Mouse (Mus musculus): ENCODE data around the gene Exo5. TPM values are rescaled to one million over a fixed set of nuclear protein-coding genes. Genes with fewer than 3 reads are reported as not detected.
A peak's percentile ranks its signal among the peaks of the same experiment; 100 is the strongest.

Exo5 gene
- polyA plus RNA-seq, 1 experiment from 2014 or later = 20.4 TPM

GRCm38 (mm10) chr4:120930736-120931135 lies 5.9 kb upstream of the Exo5 start:
- DNase-seq (ENCODE audit: low spot score) (no peak), ATAC-seq (replicated peaks; ENCODE audit: low FRiP score, low read depth) (no peak)
- 96% methylated on average over 18 of the region's 18 CpGs for WGBS
- Histone ChIP-seq H3K9ac (ENCODE audit: low read depth, low read length) (no peak overlapping the region), H3K9me3 (replicated peaks; ENCODE audit: low read length) (no peaks in the 10 kb centered on the region; the same call in 1 of the 2 replicates), H3K4me2 (ENCODE audit: low read length) (no peak overlapping the region), H3K27ac (no peak overlapping the region), H3K27me3 (ENCODE audit: insufficient read depth, low read length) (no peaks in the 10 kb centered on the region), H3K4me3 (replicated peaks; ENCODE audit: low read depth, low read length) (no peak overlapping the region), H3K4me1 (replicated peaks; ENCODE audit: insufficient read depth, low read length) (no peaks in the 10 kb centered on the region), H3K36me3 (ENCODE audit: insufficient read depth, low read length) (no peaks in the 10 kb centered on the region; the same call in 1 of the 2 replicates)
- TF ChIP-seq CTCF (IDR thresholded peaks at IDR 0.05; ENCODE audit: low read depth) = no peak

DNA sequence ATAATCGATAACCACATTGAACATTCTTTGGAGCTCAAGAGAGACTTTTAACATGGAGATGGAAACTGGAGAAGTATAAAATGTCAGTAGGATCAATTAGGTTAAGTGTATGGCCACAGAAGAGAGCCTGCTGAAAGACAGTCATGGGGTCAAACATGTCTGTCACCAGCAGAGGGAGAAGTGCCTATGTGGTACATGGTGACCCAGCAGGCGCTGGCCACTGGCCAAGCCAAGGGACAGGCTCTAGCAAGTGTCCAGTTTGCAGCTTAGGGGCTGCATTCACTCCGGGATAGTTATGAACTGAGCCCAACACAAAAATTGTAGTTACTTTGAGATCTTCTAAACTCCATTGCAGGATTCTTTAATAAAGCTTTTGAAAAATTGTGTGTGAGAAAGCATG lies 3.9 kb upstream of the Exo5 start:
- TF ChIP-seq CTCF (IDR thresholded peaks at IDR 0.05; ENCODE audit: low read depth) = peak; percentile 22; the same call in 1 of the 2 replicates
- no peak overlapping the region for H3K9ac ChIP-seq (ENCODE audit: low read depth, low read length)
- ATAC-seq (replicated peaks; ENCODE audit: low FRiP score, low read depth) = no peak
- H3K4me2 ChIP-seq (ENCODE audit: low read length) = no peak overlapping the region
- no peaks in the 10 kb centered on the region; the same call in 1 of the 2 replicates for H3K9me3 ChIP-seq (replicated peaks; ENCODE audit: low read length)
- H3K36me3 ChIP-seq (ENCODE audit: insufficient read depth, low read length) = no peaks in the 10 kb centered on the region; the same call in 1 of the 2 replicates
- no peak overlapping the region for H3K4me3 ChIP-seq (replicated peaks; ENCODE audit: low read depth, low read length)
- H3K4me1 ChIP-seq (replicated peaks; ENCODE audit: insufficient read depth, low read length) = no peaks in the 10 kb centered on the region
- WGBS = 78% methylated on average over 3 of the region's 3 CpGs
- no peak overlapping the region for H3K27ac ChIP-seq
- no peak for DNase-seq (ENCODE audit: low spot score)
- H3K27me3 ChIP-seq (ENCODE audit: insufficient read depth, low read length) = no peaks in the 10 kb centered on the region

DNA sequence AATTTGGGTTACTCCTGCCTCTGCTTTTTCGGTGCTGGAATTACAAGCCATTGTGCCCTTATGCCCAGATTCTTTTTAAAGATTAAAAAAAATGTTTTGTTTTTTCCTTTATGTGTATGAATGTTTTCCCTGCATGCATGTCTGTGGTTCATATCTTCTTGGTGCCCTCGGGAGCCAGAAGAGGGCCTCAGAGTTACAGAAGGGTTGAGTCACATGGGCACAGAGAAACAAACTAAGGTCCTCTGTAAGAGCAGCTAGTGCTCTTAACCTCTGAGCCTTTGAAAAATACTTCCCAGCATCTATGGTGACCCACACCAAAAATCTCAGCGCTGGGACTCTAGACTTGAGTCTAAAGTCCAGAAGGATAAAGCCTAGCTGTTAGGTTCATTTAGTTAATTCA lies 569 bp upstream of the Exo5 start:
- H3K9ac ChIP-seq (ENCODE audit: low read depth, low read length) = peak overlapping the region; percentile 78
- H3K27me3 ChIP-seq (ENCODE audit: insufficient read depth, low read length) = no peaks in the 10 kb centered on the region
- H3K4me1 ChIP-seq (replicated peaks; ENCODE audit: insufficient read depth, low read length) = no peaks in the 10 kb centered on the region
- WGBS = 8% methylated on average over 3 of the region's 3 CpGs
- peak overlapping the region; percentile 79 for H3K4me2 ChIP-seq (ENCODE audit: low read length)
- peak overlapping the region; percentile 92 for H3K27ac ChIP-seq
- DNase-seq (ENCODE audit: low spot score) (peak; percentile 64), ATAC-seq (replicated peaks; ENCODE audit: low FRiP score, low read depth) (peak; percentile 18; the same call in 1 of the 2 replicates)
- H3K36me3 ChIP-seq (ENCODE audit: insufficient read depth, low read length) = peaks cover 13% of the 10 kb centered on the region; the same call in 1 of the 2 replicates
- peak overlapping the region; percentile 64 for H3K4me3 ChIP-seq (replicated peaks; ENCODE audit: low read depth, low read length)
- H3K9me3 ChIP-seq (replicated peaks; ENCODE audit: low read length) = no peaks in the 10 kb centered on the region
- peak; percentile 49 for TF ChIP-seq CTCF (IDR thresholded peaks at IDR 0.05; ENCODE audit: low read depth)

GRCm38 (mm10) chr4:120921461-120921860 lies 3.4 kb downstream of the Exo5 start:
- 95% methylated on average over 8 of the region's 8 CpGs for WGBS
- no peaks in the 10 kb centered on the region for H3K9me3 ChIP-seq (replicated peaks; ENCODE audit: low read length)
- no peak overlapping the region for H3K9ac ChIP-seq (ENCODE audit: low read depth, low read length)
- H3K36me3 ChIP-seq (ENCODE audit: insufficient read depth, low read length) = peaks cover 15% of the 10 kb centered on the region; the same call in 1 of the 2 replicates
- no peak for ATAC-seq (replicated peaks; ENCODE audit: low FRiP score, low read depth)
- H3K27me3 ChIP-seq (ENCODE audit: insufficient read depth, low read length) = no peaks in the 10 kb centered on the region
- no peaks in the 10 kb centered on the region for H3K4me1 ChIP-seq (replicated peaks; ENCODE audit: insufficient read depth, low read length)
- no peak overlapping the region for H3K4me3 ChIP-seq (replicated peaks; ENCODE audit: low read depth, low read length)
- TF ChIP-seq CTCF (IDR thresholded peaks at IDR 0.05; ENCODE audit: low read depth) = no peak
- H3K4me2 ChIP-seq (ENCODE audit: low read length) = no peak overlapping the region
- H3K27ac ChIP-seq = no peak overlapping the region
- DNase-seq (ENCODE audit: low spot score) = no peak

- TF ChIP-seq CTCF (IDR thresholded peaks at IDR 0.05; ENCODE audit: low read depth) = no peak
- ATAC-seq (replicated peaks; ENCODE audit: low FRiP score, low read depth) = no peak
These were observed 10.3 kb downstream of the Exo5 start for GRCm38 (mm10) chr4:120914501-120914900.

GRCm38 (mm10) chr4:120913861-120914260 lies 11.0 kb downstream of the Exo5 start:
- Histone ChIP-seq H3K9ac (ENCODE audit: low read depth, low read length) (no peak overlapping the region), H3K4me1 (replicated peaks; ENCODE audit: insufficient read depth, low read length) (no peaks in the 10 kb centered on the region), H3K27me3 (ENCODE audit: insufficient read depth, low read length) (no peaks in the 10 kb centered on the region), H3K36me3 (ENCODE audit: insufficient read depth, low read length) (no peaks in the 10 kb centered on the region), H3K4me3 (replicated peaks; ENCODE audit: low read depth, low read length) (no peak overlapping the region), H3K27ac (no peak overlapping the region), H3K9me3 (replicated peaks; ENCODE audit: low read length) (no peaks in the 10 kb centered on the region), H3K4me2 (ENCODE audit: low read length) (no peak overlapping the region)
- ATAC-seq (replicated peaks; ENCODE audit: low FRiP score, low read depth) (no peak), DNase-seq (ENCODE audit: low spot score) (no peak)
- WGBS = 69% methylated on average over 1 of the region's 1 CpGs
- no peak for TF ChIP-seq CTCF (IDR thresholded peaks at IDR 0.05; ENCODE audit: low read depth)

More at GRCm38 (mm10) chr4:120914501-120914900, 10.3 kb downstream of the Exo5 start:
- Histone ChIP-seq H3K36me3 (ENCODE audit: insufficient read depth, low read length) (no peaks in the 10 kb centered on the region), H3K4me2 (ENCODE audit: low read length) (no peak overlapping the region), H3K4me3 (replicated peaks; ENCODE audit: low read depth, low read length) (no peak overlapping the region), H3K9ac (ENCODE audit: low read depth, low read length) (no peak overlapping the region), H3K27ac (no peak overlapping the region), H3K4me1 (replicated peaks; ENCODE audit: insufficient read depth, low read length) (no peaks in the 10 kb centered on the region), H3K9me3 (replicated peaks; ENCODE audit: low read length) (no peaks in the 10 kb centered on the region), H3K27me3 (ENCODE audit: insufficient read depth, low read length) (no peaks in the 10 kb centered on the region)
- DNase-seq (ENCODE audit: low spot score) = no peak
- WGBS = 65% methylated on average over 4 of the region's 4 CpGs

- no peaks in the 10 kb centered on the region for H3K9me3 ChIP-seq (replicated peaks; ENCODE audit: low read length)
- H3K4me1 ChIP-seq (replicated peaks; ENCODE audit: insufficient read depth, low read length) = no peaks in the 10 kb centered on the region
- H3K27me3 ChIP-seq (ENCODE audit: insufficient read depth, low read length) = no peaks in the 10 kb centered on the region
- TF ChIP-seq CTCF (IDR thresholded peaks at IDR 0.05; ENCODE audit: low read depth) = no peak
- ATAC-seq (replicated peaks; ENCODE audit: low FRiP score, low read depth) (peak; percentile 17; the same call in 1 of the 2 replicates), DNase-seq (ENCODE audit: low spot score) (no peak)
- H3K4me3 ChIP-seq (replicated peaks; ENCODE audit: low read depth, low read length) = no peak overlapping the region
- no peak overlapping the region for H3K4me2 ChIP-seq (ENCODE audit: low read length)
- no peak overlapping the region for H3K27ac ChIP-seq
- WGBS = 66% methylated on average over 8 of the region's 8 CpGs
- H3K36me3 ChIP-seq (ENCODE audit: insufficient read depth, low read length) = no peaks in the 10 kb centered on the region
- no peak overlapping the region for H3K9ac ChIP-seq (ENCODE audit: low read depth, low read length)
These were observed 11.4 kb downstream of the Exo5 start for GRCm38 (mm10) chr4:120913443-120913842.

All from kidney, postnatal 0 days (tissue).